Mouse (Mus musculus) midbrain, postnatal 0 days (tissue): ENCODE results near the gene Ror2. TPM values are rescaled to one million over a fixed set of nuclear protein-coding genes. Genes with fewer than 3 reads are reported as not detected.

ENCODE experiments used
- ATAC-seq: fragments of 200-750 bp; cut with Nextera tagmentation; 2 replicates; pipeline ENCODE4 v1.8.0; 2017; ENCODE audit warnings: moderate number of reproducible peaks, mild to moderate bottlenecking, moderate TSS enrichment, moderate library complexity; ENCODE audit not compliant: low FRiP score
- DNase-seq: peaks from one replicate; pipeline ENCODE4 v3.0.0-alpha.2; 2015; ENCODE audit warnings: low spot score
- H3K27ac ChIP-seq: fragments of 300-500 bp; sonication (generic); 2 replicates; pipeline ENCODE4 v1.5.1; 2014; ENCODE audit warnings: low read depth, mild to moderate bottlenecking, low read length, mixed read lengths
- H3K27me3 ChIP-seq: fragments of 300-500 bp; sonication (generic); 2 replicates; pipeline ENCODE4 v1.6.1; 2014; ENCODE audit warnings: low read length, control low read depth, mixed read lengths; ENCODE audit not compliant: insufficient read depth
- H3K36me3 ChIP-seq: fragments of 300-500 bp; sonication (generic); 2 replicates; pipeline ENCODE4 v1.6.1; 2014; ENCODE audit warnings: low read length, control low read depth, mixed read lengths; ENCODE audit not compliant: insufficient read depth
- H3K4me1 ChIP-seq: fragments of 300-500 bp; sonication (generic); 2 replicates; pipeline ENCODE4 v1.6.1; 2014; ENCODE audit warnings: mild to moderate bottlenecking, control low read depth, antibody characterized with exemption, low read length, mixed read lengths; ENCODE audit not compliant: insufficient read depth
- H3K4me2 ChIP-seq: fragments of 300-500 bp; sonication (generic); 2 replicates; pipeline ENCODE4 v1.6.1; 2014; ENCODE audit warnings: low read depth, mild to moderate bottlenecking, low read length, mixed read lengths; ENCODE audit not compliant: poor library complexity, severe bottlenecking
- H3K4me3 ChIP-seq: fragments of 300-500 bp; sonication (generic); 2 replicates; pipeline ENCODE4 v1.5.1; 2014; ENCODE audit warnings: low read depth, mild to moderate bottlenecking, low read length, moderate library complexity
- H3K9ac ChIP-seq: fragments of 300-500 bp; sonication (generic); replicated peaks from 2 replicates; pipeline ENCODE4 v1.6.1; 2014; ENCODE audit warnings: mild to moderate bottlenecking, low read length, moderate library complexity, mixed read lengths; ENCODE audit not compliant: poor library complexity, severe bottlenecking
- H3K9me3 ChIP-seq: fragments of 300-500 bp; sonication (generic); 2 replicates; pipeline ENCODE4 v1.6.1; 2016; ENCODE audit warnings: low read length, control low read depth
- CTCF ChIP-seq: IDR thresholded peaks from 2 replicates; pipeline ENCODE4 v1.5.1; 2016; ENCODE audit warnings: antibody characterized with exemption, mild to moderate bottlenecking
- WGBS: fragments of 180-500 bp; shearing (Covaris S2); extraction: QIAGEN DNeasy Blood & Tissue Kit; methylation state at CpG from one replicate; pipeline ENCODE4 v1.1.7; 2014; 5-methylcytosine and 5-hydroxymethylcytosine counted together
- polyA plus RNA-seq: library from polyadenylated mRNA; unstranded; fragments of >200 nt; fragmentation: Nextera tagmentation; extraction: Ambion mirVana; gene quantifications from 2 replicates; pipeline ENCODE4 v1.2.1, GENCODE M21; 2015
- total RNA-seq: library from RNA; depleted of rRNA; stranded (reverse); fragments of >200 nt; gene quantifications from 2 replicates; pipeline ENCODE4 v1.2.3, GENCODE M21; 2014; rRNA removed

Ror2 gene
- total RNA-seq (5.2 and 5.8 TPM in 2 replicates), polyA plus RNA-seq (2.0 TPM in 2 replicates)

GRCm38 (mm10) chr13:53285756-53286361, at the start of gene Ror2:
Gene Ror2 (minus strand): TSS chr13:53286124.
- H3K27ac ChIP-seq = no peak within 1 kb of the TSS
- H3K4me2 ChIP-seq = peak within 1 kb of the TSS; percentile 63
- H3K36me3 ChIP-seq = no peaks in the 10 kb centered on the region
- peak; percentile 79 for ATAC-seq
- peak; percentile 62 for DNase-seq
- peaks cover 24% of the 10 kb centered on the region for H3K27me3 ChIP-seq
- H3K4me3 ChIP-seq = peak within 1 kb of the TSS; percentile 47
- WGBS = under 1% methylated on average over 59 of the region's 68 CpGs
- H3K9ac ChIP-seq = peak within 1 kb of the TSS; percentile 54
- H3K9me3 ChIP-seq = no peaks in the 10 kb centered on the region
- TF ChIP-seq CTCF = peak; percentile 58
- no peaks in the 10 kb centered on the region for H3K4me1 ChIP-seq

GRCm38 (mm10) chr13:53333769-53334168, 47.8 kb upstream of the Ror2 start:
- H3K9ac ChIP-seq = no peak overlapping the region
- DNase-seq (no peak), ATAC-seq (no peak)
- no peak overlapping the region for H3K27ac ChIP-seq
- H3K9me3 ChIP-seq = no peaks in the 10 kb centered on the region
- no peak for TF ChIP-seq CTCF
- H3K4me1 ChIP-seq = no peaks in the 10 kb centered on the region
- no peak overlapping the region for H3K4me3 ChIP-seq
- no peak overlapping the region for H3K4me2 ChIP-seq
- no peaks in the 10 kb centered on the region for H3K27me3 ChIP-seq
- WGBS = 91% methylated on average over 8 of the region's 8 CpGs
- H3K36me3 ChIP-seq = peaks cover 38% of the 10 kb centered on the region

- Histone ChIP-seq H3K4me2 (no peak overlapping the region), H3K4me1 (no peaks in the 10 kb centered on the region), H3K27ac (no peak overlapping the region), H3K4me3 (no peak overlapping the region), H3K27me3 (no peaks in the 10 kb centered on the region), H3K9me3 (no peaks in the 10 kb centered on the region), H3K36me3 (peaks cover 17% of the 10 kb centered on the region), H3K9ac (no peak overlapping the region)
- WGBS = 74% methylated on average over 2 of the region's 2 CpGs
- ATAC-seq (no peak), DNase-seq (no peak)
- no peak for TF ChIP-seq CTCF
These were observed 44.3 kb upstream of the Ror2 start for GRCm38 (mm10) chr13:53330246-53330645.

- Histone ChIP-seq H3K4me3 (no peak overlapping the region), H3K27me3 (no peaks in the 10 kb centered on the region), H3K4me2 (no peak overlapping the region), H3K9me3 (no peaks in the 10 kb centered on the region), H3K27ac (no peak overlapping the region), H3K36me3 (no peaks in the 10 kb centered on the region), H3K4me1 (no peaks in the 10 kb centered on the region), H3K9ac (no peak overlapping the region)
- no peak for DNase-seq
- 88% methylated on average over 1 of the region's 1 CpGs for WGBS
- TF ChIP-seq CTCF = no peak
- no peak for ATAC-seq
These were observed 39.6 kb upstream of the Ror2 start for GRCm38 (mm10) chr13:53325531-53325930.

- no peak for ATAC-seq
- DNase-seq = no peak
- no peak overlapping the region for H3K4me2 ChIP-seq
- H3K9me3 ChIP-seq = no peaks in the 10 kb centered on the region
- H3K4me3 ChIP-seq = no peak overlapping the region
- no peak for TF ChIP-seq CTCF
- H3K4me1 ChIP-seq = no peaks in the 10 kb centered on the region
- H3K27ac ChIP-seq = no peak overlapping the region
- H3K9ac ChIP-seq = no peak overlapping the region
- no peaks in the 10 kb centered on the region for H3K36me3 ChIP-seq
- WGBS = 83% methylated on average over 2 of the region's 2 CpGs
- H3K27me3 ChIP-seq = no peaks in the 10 kb centered on the region
These were observed 37.7 kb upstream of the Ror2 start for GRCm38 (mm10) chr13:53323661-53324060.

GRCm38 (mm10) chr13:53320899-53321298, 35.0 kb upstream of the Ror2 start:
- ATAC-seq (no peak), DNase-seq (no peak)
- H3K9ac ChIP-seq = no peak overlapping the region
- no peak for TF ChIP-seq CTCF
- no peak overlapping the region for H3K4me2 ChIP-seq
- no peak overlapping the region for H3K27ac ChIP-seq
- H3K9me3 ChIP-seq = no peaks in the 10 kb centered on the region
- 83% methylated on average over 12 of the region's 12 CpGs for WGBS
- H3K27me3 ChIP-seq = no peaks in the 10 kb centered on the region
- no peaks in the 10 kb centered on the region for H3K4me1 ChIP-seq
- H3K36me3 ChIP-seq = no peaks in the 10 kb centered on the region
- H3K4me3 ChIP-seq = no peak overlapping the region
